Mouse (Mus musculus): ENCODE data around the gene Dnajb11.
A peak's percentile ranks its signal among the peaks of the same experiment; 100 is the strongest.

The Dnajb11 gene

GRCm38 (mm10) chr16:22883441-22883840, 25.8 kb downstream of the Dnajb11 start:
- DNase-seq = no peak

GRCm38 (mm10) chr16:22885356-22885755, 27.7 kb downstream of the Dnajb11 start:
- DNase-seq = no peak

GRCm38 (mm10) chr16:22886726-22887125, 29.1 kb downstream of the Dnajb11 start:
- DNase-seq = no peak

GRCm38 (mm10) chr16:22888835-22889234, 31.2 kb downstream of the Dnajb11 start:
- DNase-seq = no peak

GRCm38 (mm10) chr16:22889716-22890115, 32.1 kb downstream of the Dnajb11 start:
- DNase-seq = no peak

- no peak for DNase-seq
Observed at GRCm38 (mm10) chr16:22890683-22891510, 33.3 kb downstream of the Dnajb11 start, which contains the start of gene Ahsg. TSS of gene Ahsg (plus strand) at chr16:22891277.

- no peak for DNase-seq
Observed at GRCm38 (mm10) chr16:22891733-22892154, 34.1 kb downstream of the Dnajb11 start.

GRCm38 (mm10) chr16:22894095-22894494, 36.5 kb downstream of the Dnajb11 start:
- DNase-seq = no peak

- no peak for DNase-seq
Observed at GRCm38 (mm10) chr16:22896618-22897017, 39.0 kb downstream of the Dnajb11 start.

GRCm38 (mm10) chr16:22899346-22899745, 41.7 kb downstream of the Dnajb11 start:
- no peak for DNase-seq

GRCm38 (mm10) chr16:22899866-22900570, 42.4 kb downstream of the Dnajb11 start:
- no peak for DNase-seq

- DNase-seq = peak; percentile 54
Observed at GRCm38 (mm10) chr16:22901326-22901725, 43.7 kb downstream of the Dnajb11 start.

GRCm38 (mm10) chr16:22909290-22909689, 51.6 kb downstream of the Dnajb11 start:
- no peak for DNase-seq

GRCm38 (mm10) chr16:22911986-22912385, 54.3 kb downstream of the Dnajb11 start:
- DNase-seq = no peak

GRCm38 (mm10) chr16:22912886-22913285, 55.2 kb downstream of the Dnajb11 start:
- no peak for DNase-seq

GRCm38 (mm10) chr16:22914276-22914675, 56.6 kb downstream of the Dnajb11 start:
- DNase-seq = no peak

GRCm38 (mm10) chr16:22918034-22918433, 60.4 kb downstream of the Dnajb11 start, which contains the start of gene Fetub:
TSS of gene Fetub (plus strand) at chr16:22918334.
- no peak for DNase-seq

- DNase-seq = no peak
Observed at GRCm38 (mm10) chr16:22918664-22919312, 61.1 kb downstream of the Dnajb11 start.

- peak; percentile 10 for DNase-seq
Observed at GRCm38 (mm10) chr16:22919971-22920854, 62.6 kb downstream of the Dnajb11 start.

- DNase-seq = no peak
Observed at GRCm38 (mm10) chr16:22921761-22922160, 64.1 kb downstream of the Dnajb11 start.

GRCm38 (mm10) chr16:22922433-22922832, 64.8 kb downstream of the Dnajb11 start:
- DNase-seq = no peak
